Mouse (Mus musculus) hindbrain, embryonic 11.5 days (tissue): ENCODE data around the gene Kpna2. TPM values are rescaled to one million over a fixed set of nuclear protein-coding genes. Genes with fewer than 3 reads are reported as not detected.

ENCODE experiments used
- polyA plus RNA-seq: library from polyadenylated mRNA; unstranded; fragments of >200 nt; fragmentation: Nextera tagmentation; extraction: Ambion mirVana; gene quantifications from 2 replicates; pipeline ENCODE4 v1.2.1, GENCODE M21; 2014

Kpna2 gene
- polyA plus RNA-seq, 1 experiment from 2014 or later: 581 TPM

Other genes with a start within 250 kb of the Kpna2 start
- 19.0 and 20.3 TPM in 2 replicates for gene Pecam1, start 248.9 kb downstream of the Kpna2 start, polyA plus RNA-seq
- gene Milr1, start 248.3 kb downstream of the Kpna2 start, polyA plus RNA-seq: 1.1 and 2.0 TPM in 2 replicates
- 9.5 and 11.0 TPM in 2 replicates for gene Polg2, start 220.0 kb downstream of the Kpna2 start, polyA plus RNA-seq
- 544 and 600 TPM in 2 replicates for gene Ddx5, start 210.4 kb downstream of the Kpna2 start, polyA plus RNA-seq
- 19.4 and 22.5 TPM in 2 replicates for gene Cep95, start 210.3 kb downstream of the Kpna2 start, polyA plus RNA-seq
- gene Smurf2, start 78.8 kb downstream of the Kpna2 start, polyA plus RNA-seq: 19.0 and 25.0 TPM in 2 replicates
- gene 1810010H24Rik, start 26.1 kb upstream of the Kpna2 start, polyA plus RNA-seq: 2.7 and 3.3 TPM in 2 replicates
- gene Bptf, start 132.6 kb upstream of the Kpna2 start, polyA plus RNA-seq: 40.8 and 55.1 TPM in 2 replicates
- gene Nol11, start 189.8 kb upstream of the Kpna2 start, polyA plus RNA-seq: 65.8 and 76.3 TPM in 2 replicates